Mouse (Mus musculus): ENCODE results near the gene Prr3.
A peak's percentile ranks its signal among the peaks of the same experiment; 100 is the strongest.
"Not testable (repeated sequence)": the region's sequence is repeated elsewhere in the genome, so short reads cannot be mapped to it uniquely, and the experiment has no call there.

The Prr3 gene

GRCm38 (mm10) chr17:35979401-35980362, at the start of gene Prr3, which contains the start of gene Gnl1:
Gene Prr3 (minus strand): TSS chr17:35980236.
Gene Gnl1 (plus strand): TSS chr17:35979851.
- peak; percentile 95 to 97 for DNase-seq

DNA sequence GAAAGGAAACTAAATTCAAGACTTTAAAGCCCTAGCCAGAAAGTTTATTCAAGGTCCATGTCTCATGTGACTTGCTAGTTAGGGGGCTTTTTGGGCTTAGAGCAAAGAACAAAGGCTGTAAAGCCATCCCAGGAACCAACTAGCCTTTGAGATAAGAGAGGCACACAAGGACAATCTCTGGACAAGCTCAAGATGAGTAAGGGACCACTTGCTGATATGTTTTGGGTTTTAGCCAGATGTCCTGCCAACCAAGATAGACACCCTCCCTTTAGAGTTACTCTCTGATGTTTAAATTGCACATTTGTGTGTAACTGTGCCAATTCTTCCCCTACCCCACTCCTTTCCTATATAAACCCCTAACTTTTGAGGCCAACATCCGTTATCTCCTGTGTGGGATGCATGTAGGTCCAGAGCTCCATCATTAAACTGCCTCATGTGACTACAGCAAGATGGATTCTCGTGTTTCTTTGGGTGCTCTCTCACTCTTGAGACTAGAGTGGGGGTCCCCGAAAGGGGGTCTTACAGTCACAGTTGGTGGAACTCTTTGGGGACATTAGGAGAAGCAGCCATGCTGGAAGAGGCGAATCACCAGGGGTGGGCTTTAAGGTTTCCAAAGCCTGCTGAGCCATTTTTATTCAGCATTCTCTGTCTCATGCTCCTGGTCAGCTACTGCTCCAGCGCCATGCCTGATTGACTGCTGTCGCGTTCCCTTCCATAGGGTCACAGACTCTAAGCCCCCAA, 49.0 kb upstream of the Prr3 start:
- no peak for DNase-seq

DNA sequence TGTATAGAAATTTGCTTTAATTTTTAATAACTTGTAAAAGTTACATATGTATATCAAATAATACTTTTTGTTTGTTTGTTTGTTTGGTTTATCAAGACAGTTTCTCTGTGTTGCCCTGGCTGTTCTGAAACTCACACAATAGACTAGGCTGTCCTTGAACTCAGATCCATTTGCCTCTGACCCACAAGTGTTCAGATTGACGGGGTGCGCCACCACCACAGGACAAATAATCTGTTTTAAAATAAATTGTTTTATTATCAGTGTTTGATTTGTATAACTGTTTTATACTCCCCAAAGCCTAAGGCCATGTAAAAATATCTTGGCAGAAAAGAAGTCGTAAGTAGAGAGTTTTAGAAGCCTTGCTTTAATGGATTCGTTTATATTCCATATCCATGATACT, 47.6 kb upstream of the Prr3 start:
- DNase-seq: no peak

GRCm38 (mm10) chr17:36025901-36026300, 45.9 kb upstream of the Prr3 start:
- no peak for DNase-seq

DNA sequence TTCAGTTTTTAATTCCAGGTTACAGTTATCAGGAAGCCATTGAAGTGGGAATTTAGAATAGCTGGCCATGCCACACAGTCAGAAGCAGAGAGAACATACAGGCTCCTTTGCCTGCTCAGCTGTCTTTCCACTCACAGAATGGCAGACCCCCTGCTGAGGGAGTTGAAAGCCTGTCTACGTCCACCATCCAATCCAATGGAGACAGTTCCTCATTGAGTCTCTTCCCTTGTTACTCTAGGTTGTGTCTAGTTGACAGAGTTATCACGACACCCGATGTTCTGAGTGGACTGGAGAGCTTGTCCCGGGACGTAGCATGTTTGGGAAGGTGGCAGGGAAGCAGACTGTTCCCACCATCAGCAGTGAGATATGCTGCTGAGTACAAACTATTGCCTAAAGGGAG, 45.2 kb upstream of the Prr3 start:
- peak in 1 of 2 experiments; percentile 20 for DNase-seq

DNA sequence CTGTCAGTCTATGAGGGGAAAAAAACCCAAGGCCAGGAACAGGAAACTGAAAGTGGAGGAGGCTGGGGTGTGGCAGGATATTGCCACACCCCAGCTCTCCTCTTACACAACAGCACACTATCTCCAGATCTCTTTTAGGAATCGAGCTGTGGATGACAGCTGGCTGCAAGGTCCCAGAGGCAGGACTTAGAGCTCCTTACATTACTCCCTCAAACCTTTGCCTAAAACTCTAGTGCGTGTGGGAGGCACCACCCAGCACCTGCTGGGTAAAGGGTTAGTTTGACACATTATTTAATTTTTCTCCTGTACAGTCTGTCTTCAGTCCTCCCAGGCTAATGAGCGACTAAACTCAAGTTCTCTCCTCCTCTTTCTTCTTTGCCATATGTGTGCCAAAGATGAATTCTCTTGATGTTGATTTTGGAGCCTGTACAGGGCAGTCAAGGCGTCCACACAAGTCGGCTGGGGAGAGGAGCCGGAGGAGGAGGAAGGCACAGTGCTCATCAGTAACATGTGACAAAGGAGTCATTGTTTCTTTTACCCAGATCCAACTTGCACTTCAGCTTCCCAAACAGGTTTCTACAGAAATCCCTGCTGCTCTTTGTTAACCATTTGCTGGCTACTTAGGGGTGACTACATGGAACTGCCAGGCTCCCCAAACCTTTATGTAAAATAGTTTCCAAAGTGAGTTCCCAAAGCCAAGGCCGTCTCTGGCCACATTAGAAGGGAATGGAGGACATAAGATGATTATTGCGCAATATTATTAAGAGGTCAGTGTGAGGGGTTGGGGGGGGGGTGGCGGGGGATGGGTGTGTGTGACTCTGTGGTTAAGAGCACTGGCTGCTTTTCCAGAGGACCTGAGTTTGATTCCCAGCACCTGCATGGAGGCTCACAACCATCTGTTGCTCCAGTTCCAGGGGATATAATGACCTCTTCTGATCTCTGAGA, 43.9 kb upstream of the Prr3 start:
- no peak for DNase-seq

GRCm38 (mm10) chr17:36022922-36023321, 42.9 kb upstream of the Prr3 start:
- no peak for DNase-seq

GRCm38 (mm10) chr17:36022098-36022497, 42.1 kb upstream of the Prr3 start:
- DNase-seq: no peak

GRCm38 (mm10) chr17:36021309-36021708, 41.3 kb upstream of the Prr3 start:
- no peak for DNase-seq

DNA sequence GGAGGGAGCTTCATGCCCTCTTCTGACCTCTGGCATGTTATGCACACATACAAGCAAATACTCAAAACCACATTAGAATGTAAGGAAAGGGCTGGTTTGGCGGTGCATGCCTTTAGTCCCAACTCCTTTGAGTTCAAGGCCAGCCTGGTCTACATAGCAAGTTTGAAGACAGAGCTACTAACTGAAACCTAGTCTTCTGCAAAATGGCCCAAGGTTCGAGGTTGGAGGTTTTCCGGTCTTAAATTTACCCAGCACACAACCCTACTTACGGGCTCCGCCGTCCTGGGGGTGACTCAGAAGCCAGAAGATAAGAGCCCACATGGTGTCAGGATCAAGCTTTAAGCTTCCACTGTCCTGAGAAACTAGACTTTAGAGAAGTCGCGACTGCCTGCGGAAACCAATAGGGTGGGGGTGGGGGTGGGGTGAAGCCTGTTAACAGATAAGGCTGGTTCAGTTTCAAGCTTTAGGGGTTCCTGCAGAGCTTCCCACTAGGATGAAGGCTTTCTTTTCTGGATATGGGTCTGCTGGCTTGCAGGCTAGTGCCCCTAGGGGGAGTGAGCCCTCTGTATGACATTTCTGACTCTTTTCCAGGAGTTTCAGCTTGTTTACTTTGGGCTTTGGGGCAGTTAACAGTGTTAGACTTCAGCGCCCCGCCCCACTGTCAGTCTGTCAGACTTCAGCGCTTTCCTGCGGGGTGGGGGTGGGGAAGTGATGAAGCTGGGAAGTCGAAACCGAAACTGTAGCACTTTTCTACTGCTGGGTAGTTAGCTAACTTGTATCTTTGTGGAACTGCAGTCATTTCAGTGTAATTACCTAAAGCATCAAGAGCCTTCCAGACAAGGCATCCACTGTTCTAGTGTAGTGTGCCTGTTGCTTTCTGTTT, 40.4 kb upstream of the Prr3 start, which contains the start of gene H2-T24:
Gene H2-T24, minus strand, starts transcription at position 370 of the 883 bp plus-strand sequence.
- peak in 1 of 2 experiments; percentile 17 for DNase-seq

DNA sequence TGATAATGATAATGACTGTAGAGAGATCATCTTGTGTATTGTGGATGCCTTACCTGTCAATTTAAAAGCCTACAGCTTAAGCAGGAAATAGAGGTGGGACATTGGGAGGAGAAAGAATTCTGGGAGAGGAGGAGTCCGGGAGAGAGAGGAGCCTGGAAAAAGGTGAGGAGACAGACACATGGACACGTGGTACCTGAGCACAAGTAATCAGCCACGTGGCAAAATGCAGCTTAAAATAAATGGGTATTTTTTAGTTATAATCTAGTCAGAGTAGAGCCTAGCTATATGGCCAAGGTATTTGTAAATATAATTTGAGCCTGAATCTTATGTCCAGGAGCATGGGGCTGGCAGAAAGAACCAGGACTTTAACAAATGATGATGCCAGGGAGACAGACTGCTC, 39.5 kb upstream of the Prr3 start:
- DNase-seq: no peak

DNA sequence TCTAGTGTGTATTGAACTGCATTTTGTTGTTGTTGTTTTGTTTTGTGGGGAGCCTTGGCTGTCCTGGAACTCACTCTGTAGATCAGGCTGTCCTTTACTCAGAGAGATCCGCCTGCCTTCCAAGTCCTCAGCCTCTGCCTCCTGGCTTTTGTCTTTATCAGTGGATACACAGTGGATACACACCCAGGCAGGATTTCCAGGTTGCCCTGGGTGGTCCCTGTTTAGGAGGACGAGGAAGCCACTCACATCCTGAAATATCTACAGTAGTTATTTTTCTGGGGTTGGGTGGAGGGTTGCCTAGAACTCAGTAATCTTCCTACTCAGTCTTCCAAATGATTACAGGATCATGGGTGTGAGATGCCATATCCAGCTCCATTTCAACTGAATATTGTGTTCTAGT, 38.9 kb upstream of the Prr3 start:
- DNase-seq: no peak

DNA sequence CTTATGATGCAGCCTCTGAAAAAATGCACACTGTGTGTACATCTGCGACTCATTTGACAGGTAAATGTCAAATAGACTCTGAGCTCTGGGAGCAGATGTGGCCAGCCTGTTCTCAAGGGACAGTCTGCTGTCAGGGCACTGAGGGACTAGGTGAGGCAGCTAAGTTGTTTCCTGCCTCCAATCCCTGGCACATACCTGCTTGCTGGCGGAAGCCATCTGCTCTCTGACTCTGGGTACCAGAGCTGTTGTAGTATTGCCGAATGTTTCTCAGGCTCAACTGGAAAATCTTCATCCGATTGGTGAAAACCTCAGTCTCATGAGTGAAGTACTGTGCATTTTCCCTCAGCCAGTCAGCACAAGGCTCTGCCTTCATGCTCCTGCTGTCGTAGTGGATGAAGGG, 37.0 kb upstream of the Prr3 start:
- no peak for DNase-seq

- DNase-seq: no peak
Measured at GRCm38 (mm10) chr17:36014977-36015376, 34.9 kb upstream of the Prr3 start.

DNA sequence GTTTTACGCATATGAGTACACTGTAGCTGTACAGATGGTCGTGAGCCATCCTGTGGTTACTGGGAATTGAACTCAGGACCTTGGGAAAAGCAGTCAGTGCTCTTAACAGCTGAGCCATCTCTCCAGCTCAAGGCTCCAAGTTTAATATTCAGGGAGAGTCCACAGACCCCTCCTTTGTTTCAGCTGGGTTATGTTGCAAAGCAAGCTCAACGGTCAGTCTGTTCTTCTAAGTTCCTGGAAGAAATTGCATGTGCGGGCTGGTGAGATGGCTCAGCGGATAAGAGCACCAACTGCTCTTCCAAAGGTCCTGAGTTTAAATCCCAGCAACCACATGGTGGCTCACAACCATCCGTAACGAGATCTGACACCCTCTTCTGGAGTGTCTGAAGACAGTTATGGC, 24.4 kb upstream of the Prr3 start:
- not testable (repeated sequence) for DNase-seq

DNA sequence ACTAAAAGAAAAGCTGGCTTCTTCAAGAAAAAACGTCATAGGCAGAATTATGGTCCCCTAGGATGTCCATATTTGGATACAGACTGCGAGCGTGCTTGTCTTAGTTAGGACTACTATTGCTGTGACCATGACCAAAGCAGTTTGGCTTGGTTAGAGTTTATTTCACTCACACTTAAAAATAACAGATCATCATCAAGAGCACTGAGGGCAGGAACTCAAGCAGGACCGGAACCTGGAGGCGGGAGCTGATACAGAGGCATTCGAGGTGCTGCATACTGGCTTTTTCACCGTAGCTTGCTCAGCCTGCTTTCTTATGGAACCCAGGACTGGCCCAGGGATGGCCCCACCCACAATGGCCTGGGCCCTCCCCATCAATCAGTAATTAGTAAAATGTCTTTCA, 23.3 kb upstream of the Prr3 start:
- DNase-seq: no peak

DNA sequence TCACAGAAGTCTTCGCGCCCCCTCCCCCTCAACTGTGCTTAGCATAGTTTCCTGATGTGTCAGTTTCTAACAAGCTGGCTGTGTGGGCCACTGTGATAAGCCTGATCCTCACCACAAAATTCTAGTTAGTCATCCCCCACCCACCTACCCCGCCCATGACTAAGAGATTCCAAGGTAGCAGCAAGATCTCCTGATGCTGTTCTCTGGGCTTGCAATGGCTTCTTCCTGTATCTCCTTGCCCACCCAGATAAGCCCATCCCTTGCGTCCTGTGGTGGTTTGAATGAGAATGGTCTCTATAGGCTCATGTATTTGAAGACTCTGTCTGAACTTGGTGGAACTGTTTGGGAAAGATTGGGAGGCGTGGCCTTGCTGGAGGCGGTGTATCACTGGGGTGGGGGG, 21.9 kb upstream of the Prr3 start:
- no peak for DNase-seq

DNA sequence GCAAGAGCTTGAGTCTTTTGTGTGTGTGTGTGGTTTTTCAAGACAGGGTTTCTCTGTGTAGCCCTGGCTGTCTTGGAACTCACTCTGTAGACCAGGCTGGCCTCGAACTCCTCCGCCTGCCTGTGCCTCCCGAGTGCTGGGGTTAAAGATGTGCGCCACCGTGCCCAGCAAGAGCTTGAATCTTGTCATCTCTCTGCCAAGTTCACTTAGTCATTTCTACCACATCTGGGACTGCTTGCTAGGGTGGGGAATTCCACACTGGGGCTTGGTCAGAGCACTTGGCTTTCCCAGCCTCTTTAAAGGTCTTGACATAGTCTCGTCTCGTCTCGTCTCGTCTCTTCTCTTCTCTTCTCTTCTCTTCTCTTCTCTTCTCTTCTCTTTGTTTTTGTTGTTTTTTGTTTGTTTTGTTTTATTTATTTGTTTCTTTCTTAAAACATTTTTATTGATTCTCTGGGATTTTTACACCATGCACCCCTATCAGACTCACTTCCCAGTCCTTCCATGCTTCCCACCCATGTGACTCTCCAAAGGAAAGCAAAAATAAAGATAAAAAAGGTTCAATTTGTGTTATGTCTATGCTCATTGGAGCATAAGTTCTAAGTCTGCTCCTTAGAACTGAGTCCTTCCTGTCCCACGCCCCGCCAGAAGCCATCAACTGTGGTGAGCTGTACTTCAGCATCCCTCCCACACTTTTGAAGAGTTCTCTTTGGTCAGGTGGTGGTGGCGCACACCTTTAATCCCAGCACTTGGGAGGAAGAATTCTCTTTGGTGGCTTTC, 21.3 kb upstream of the Prr3 start:
- no peak for DNase-seq

GRCm38 (mm10) chr17:36000349-36000748, 20.3 kb upstream of the Prr3 start:
- no peak for DNase-seq

DNA sequence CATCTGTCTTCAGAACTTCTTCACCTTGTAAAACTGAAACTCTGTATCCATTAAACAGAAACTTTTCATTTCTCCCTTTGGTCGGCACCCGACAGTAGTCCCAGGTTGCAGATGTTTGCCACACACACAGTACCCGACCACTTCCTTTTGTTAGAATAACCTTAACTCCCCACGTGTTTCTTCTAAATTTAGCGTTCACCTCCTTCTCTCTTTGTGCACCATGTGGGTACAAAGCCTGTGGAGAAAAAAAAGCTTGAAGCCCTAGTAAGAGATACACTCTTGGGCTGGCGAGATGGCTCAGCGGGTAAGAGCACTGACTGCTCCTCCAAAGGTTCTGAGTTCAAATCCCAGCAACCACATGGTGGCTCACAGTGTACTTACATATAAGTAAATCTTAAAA, 19.3 kb upstream of the Prr3 start:
- DNase-seq: no peak

Data from cerebellum, postnatal 10 days (tissue).